Mouse (Mus musculus) kidney, adult 11 months (tissue): ENCODE data around the gene Gm13178.

Experiments used
- DNase-seq: peaks from one replicate; pipeline ENCODE4 v3.0.0; 2022

Gm13178 gene

GRCm38 (mm10) chr4:144721304-144721703, at the start of gene Gm13178:
Gm13178 (minus strand) TSS chr4:144721404.
- DNase-seq = no peak

DNA sequence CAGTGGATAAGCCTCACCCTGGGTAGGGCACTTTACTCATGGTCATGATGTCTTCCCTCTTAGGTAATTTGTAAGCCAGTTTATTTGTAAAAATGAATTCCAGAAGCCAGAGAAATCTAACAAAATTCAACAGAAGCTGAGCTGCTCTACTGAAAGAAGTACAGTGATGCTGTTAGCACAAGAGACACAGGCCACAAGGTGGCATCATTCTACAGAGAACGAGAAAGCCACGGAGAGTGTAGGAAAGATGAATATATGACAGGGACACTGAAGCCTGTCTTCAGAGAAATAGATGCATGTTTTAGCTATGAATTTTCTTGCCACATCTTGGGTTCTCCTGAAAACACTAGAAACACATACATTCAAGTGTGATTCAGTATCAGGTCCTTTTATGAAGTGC, 44.5 kb upstream of the Gm13178 start:
- DNase-seq = no peak

- DNase-seq = no peak
Observed at GRCm38 (mm10) chr4:144749139-144749538, 27.9 kb upstream of the Gm13178 start.

DNA sequence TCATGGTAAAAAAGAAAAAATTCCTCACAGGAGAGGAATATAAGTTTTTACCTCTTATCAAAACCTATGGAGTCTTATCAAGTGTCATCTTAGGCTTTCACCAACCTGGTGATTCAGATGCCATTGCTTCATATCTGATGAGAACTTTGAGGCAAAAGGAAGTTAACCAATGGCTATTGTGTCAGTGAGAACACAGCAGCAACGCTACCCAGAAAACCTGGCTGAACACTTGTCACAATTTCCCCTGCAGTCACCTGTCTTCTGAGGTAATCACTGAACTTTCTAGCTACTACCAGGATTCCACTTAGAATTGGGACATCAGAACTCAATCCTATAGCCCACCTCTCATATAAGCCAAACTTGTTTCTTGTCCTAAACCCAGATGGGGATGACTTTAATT, 1.5 kb downstream of the Gm13178 start:
- no peak for DNase-seq

DNA sequence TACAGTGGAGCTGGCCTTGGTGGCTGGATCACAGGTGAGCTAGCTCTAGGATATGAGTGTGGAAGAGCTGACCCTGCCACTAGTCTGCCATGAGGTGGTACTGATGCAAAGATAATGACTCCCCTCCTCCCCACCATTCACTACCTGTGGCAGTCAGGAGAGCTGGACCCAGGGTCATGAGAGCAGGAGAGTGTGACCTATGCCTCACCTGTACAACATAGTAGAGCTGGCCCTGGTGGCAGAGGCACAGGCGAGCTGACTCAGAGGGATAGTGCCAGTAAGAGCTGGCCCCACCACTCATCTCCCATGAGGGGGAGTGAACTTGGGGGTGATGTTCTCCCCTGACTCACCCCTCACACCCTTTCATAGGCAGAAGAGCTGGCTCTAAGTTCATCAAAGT, 2.9 kb downstream of the Gm13178 start:
- no peak for DNase-seq

GRCm38 (mm10) chr4:144686268-144686667, 34.9 kb downstream of the Gm13178 start, which contains the start of gene Gm436:
Gm436 (minus strand) TSS chr4:144686368.
- no peak for DNase-seq
